ENCODE assay signal across 8 mouse cellular contexts in the genomic region with DNA sequence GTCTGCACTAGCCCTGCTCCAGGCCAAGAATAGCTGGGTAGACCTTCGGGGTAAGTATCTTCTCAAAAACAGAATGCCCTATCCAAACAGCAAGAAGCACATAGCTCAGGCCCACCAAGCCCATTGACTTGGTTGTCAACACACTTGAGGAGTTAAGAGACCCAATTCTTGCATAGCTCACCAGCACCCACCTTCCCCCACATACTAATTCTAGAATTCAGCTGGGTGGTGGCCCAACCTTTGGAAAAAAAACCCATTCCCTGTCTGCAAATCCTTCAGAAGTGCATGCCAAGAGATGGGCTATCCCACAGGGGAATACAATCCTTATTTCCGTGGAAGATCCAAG. TPM values are rescaled to one million over a fixed set of nuclear protein-coding genes. Genes with fewer than 3 reads are reported as not detected.
DNase-seq lines count a peak whose midpoint lies in the region; ATAC-seq and TF ChIP-seq lines count a peak whose summit lies in the region.

No protein-coding gene starts in this region.

- no peaks in the 10 kb centered on the region for H3K36me3 ChIP-seq in kidney, adult 2 months (ENCODE audit: control insufficient read depth, insufficient read depth, low read length)
- no peaks in the 10 kb centered on the region for H3K36me3 ChIP-seq in embryonic facial prominence, embryonic 11.5 days (replicated peaks; ENCODE audit: control insufficient read depth, insufficient read depth, low read depth, low read length)
- no peaks in the 10 kb centered on the region for H3K36me3 ChIP-seq in hindbrain, embryonic 14.5 days (replicated peaks; ENCODE audit: control insufficient read depth, insufficient read depth)
- H3K36me3 ChIP-seq in midbrain, embryonic 13.5 days = no peaks in the 10 kb centered on the region

- no peaks in the 10 kb centered on the region; the same call in 1 of the 2 replicates for H3K27me3 ChIP-seq in kidney, adult 2 months (replicated peaks; ENCODE audit: control insufficient read depth, insufficient read depth, low read length)
- peaks cover 12% of the 10 kb centered on the region for H3K27me3 ChIP-seq in embryonic facial prominence, embryonic 11.5 days (ENCODE audit: control insufficient read depth, insufficient read depth, low read length)
- peaks cover 17% of the 10 kb centered on the region for H3K27me3 ChIP-seq in hindbrain, embryonic 14.5 days (ENCODE audit: control insufficient read depth, insufficient read depth, low read length)
- H3K27me3 ChIP-seq in midbrain, embryonic 13.5 days = peaks cover 33% of the 10 kb centered on the region; the same call in 1 of the 2 replicates

- H3K4me2 ChIP-seq in embryonic facial prominence, embryonic 11.5 days (ENCODE audit: low read depth, low read length) = no peak overlapping the region
- H3K4me2 ChIP-seq in hindbrain, embryonic 14.5 days (replicated peaks) = peak overlapping the region; percentile 95
- H3K4me2 ChIP-seq in midbrain, embryonic 13.5 days (replicated peaks) = peak overlapping the region; percentile 98

- ATAC-seq in embryonic facial prominence, embryonic 11.5 days (replicated peaks; ENCODE audit: insufficient number of reproducible peaks, low FRiP score, low TSS enrichment, low read depth) = no peak
- ATAC-seq in hindbrain, embryonic 14.5 days (ENCODE audit: low FRiP score) = no peak
- peak; percentile 15; the same call in 1 of the 2 replicates for ATAC-seq in midbrain, embryonic 13.5 days
- ATAC-seq in granulocyte monocyte progenitor cell, adult 5-6 weeks (replicated peaks; ENCODE audit: poor library complexity, severe bottlenecking) = no peak

- WGBS in kidney, adult 2 months = 67% methylated on average over 2 of the region's 2 CpGs
- WGBS in embryonic facial prominence, embryonic 11.5 days = 54% methylated on average over 2 of the region's 2 CpGs
- 57% methylated on average over 2 of the region's 2 CpGs for WGBS in hindbrain, embryonic 14.5 days
- WGBS in midbrain, embryonic 13.5 days = 63% methylated on average over 2 of the region's 2 CpGs

- peak overlapping the region; percentile 35 for H3K27ac ChIP-seq in kidney, adult 2 months (ENCODE audit: insufficient read depth, low read depth, low read length)
- no peak overlapping the region for H3K27ac ChIP-seq in embryonic facial prominence, embryonic 11.5 days (replicated peaks; ENCODE audit: low read depth, low read length)
- H3K27ac ChIP-seq in hindbrain, embryonic 14.5 days = no peak overlapping the region
- H3K27ac ChIP-seq in midbrain, embryonic 13.5 days = no peak overlapping the region

- DNase-seq in kidney, adult 2 months = no peak
- no peak for DNase-seq in kidney, postnatal 36 days
- DNase-seq in embryonic facial prominence, embryonic 11.5 days (ENCODE audit: low spot score) = no peak
- no peak for DNase-seq in hindbrain, embryonic 14.5 days (ENCODE audit: low spot score)
- DNase-seq in right cerebral cortex, postnatal 36 days (ENCODE audit: low spot score in 2 of 2) = no peak
- DNase-seq in layer of hippocampus, postnatal 36 days = no peak

- TF ChIP-seq POLR2A in kidney, adult 2 months (IDR thresholded peaks at IDR 0.05; ENCODE audit: low read depth, low read length) = no peak

- TF ChIP-seq CTCF in kidney, adult 2 months (conservative IDR thresholded peaks at IDR 0.05; ENCODE audit: insufficient read depth, insufficient read length, low read depth, low read length) = no peak

- H3K9ac ChIP-seq in embryonic facial prominence, embryonic 11.5 days (replicated peaks; ENCODE audit: low read length) = no peak overlapping the region
- no peak overlapping the region for H3K9ac ChIP-seq in hindbrain, embryonic 14.5 days
- no peak overlapping the region for H3K9ac ChIP-seq in midbrain, embryonic 13.5 days (replicated peaks)

- peak overlapping the region; percentile 55; the same call in 1 of the 2 replicates for H3K4me3 ChIP-seq in kidney, adult 2 months (ENCODE audit: insufficient read depth, low read depth, low read length)
- H3K4me3 ChIP-seq in embryonic facial prominence, embryonic 11.5 days (ENCODE audit: low read depth, low read length) = peak overlapping the region; percentile 73; the same call in 1 of the 2 replicates
- H3K4me3 ChIP-seq in hindbrain, embryonic 14.5 days (replicated peaks; ENCODE audit: low read length) = peak overlapping the region; percentile 79
- peak overlapping the region; percentile 78 for H3K4me3 ChIP-seq in midbrain, embryonic 13.5 days (replicated peaks)

- no peaks in the 10 kb centered on the region for H3K4me1 ChIP-seq in kidney, adult 2 months (ENCODE audit: control insufficient read depth, insufficient read depth, low read length)
- no peaks in the 10 kb centered on the region for H3K4me1 ChIP-seq in embryonic facial prominence, embryonic 11.5 days (ENCODE audit: control insufficient read depth, insufficient read depth, low read length)
- peaks cover 11% of the 10 kb centered on the region; the same call in 1 of the 2 replicates for H3K4me1 ChIP-seq in hindbrain, embryonic 14.5 days (replicated peaks; ENCODE audit: control insufficient read depth, insufficient read depth, low read length)
- H3K4me1 ChIP-seq in midbrain, embryonic 13.5 days (replicated peaks) = 0 out of 2 replicates have a peak, but pooled peaks cover 11% of the 10 kb centered on the region

- no peaks in the 10 kb centered on the region for H3K9me3 ChIP-seq in embryonic facial prominence, embryonic 11.5 days (replicated peaks; ENCODE audit: control insufficient read depth, low read length)
- no peaks in the 10 kb centered on the region for H3K9me3 ChIP-seq in hindbrain, embryonic 14.5 days (ENCODE audit: control insufficient read depth, low read length)
- H3K9me3 ChIP-seq in midbrain, embryonic 13.5 days = no peaks in the 10 kb centered on the region

RNA-seq across cellular contexts. Expression of gene Pde8b, which starts 26.7 kb away (rescaled TPM):
- 10.1 TPM in 2 replicates for polyA plus RNA-seq in kidney, adult 2 months (2012; rRNA removed)
- polyA plus RNA-seq in embryonic facial prominence, embryonic 11.5 days (2014; fragmentation: Nextera tagmentation; extraction: Ambion mirVana) = 1.4 and 2.2 TPM in 2 replicates
- 8.0 and 12.2 TPM in 2 replicates for polyA plus RNA-seq in hindbrain, embryonic 14.5 days (2014; fragmentation: Nextera tagmentation; extraction: Ambion mirVana)
- 4.0 and 4.1 TPM in 2 replicates for polyA plus RNA-seq in midbrain, embryonic 13.5 days (2015; fragmentation: Nextera tagmentation; extraction: Ambion mirVana)
- 10 to 100 TPM; 97.2 to 99.8 TPM for total RNA-seq in layer of hippocampus, postnatal 36 days (2021)
- total RNA-seq in granulocyte monocyte progenitor cell, adult 5-6 weeks (2014; fragmentation: Nextera tagmentation) = 0.66 TPM in 1 of 2 replicates, not detected in the other
- 0.52 TPM in 1 of 2 replicates, not detected in the other for total RNA-seq in granulocyte monocyte progenitor cell, adult 5-6 weeks (2017)
